Mouse (Mus musculus): ENCODE data around the gene Nol10. TPM values are rescaled to one million over a fixed set of nuclear protein-coding genes. Genes with fewer than 3 reads are reported as not detected.
A peak's percentile ranks its signal among the peaks of the same experiment; 100 is the strongest.
"Not testable (repeated sequence)": the region's sequence is repeated elsewhere in the genome, so short reads cannot be mapped to it uniquely, and the experiment has no call there.

Nol10 gene
- total RNA-seq, 2 experiments from 2014 or later, result 7.1 to 7.4 TPM

- no peak for DNase-seq
- intact Hi-C loops (cut with DNase I), result no loop called here
These were observed 100.5 kb downstream of the Nol10 start for GRCm38 (mm10) chr12:17448781-17449180.

GRCm38 (mm10) chr12:17449661-17450091 lies 101.4 kb downstream of the Nol10 start:
- DNase-seq, result no peak
- intact Hi-C loops (cut with DNase I), result no loop called here

- intact Hi-C loops (cut with DNase I), result no loop called here
- DNase-seq, result no peak
These were observed 102.2 kb downstream of the Nol10 start for GRCm38 (mm10) chr12:17450503-17450902.

- intact Hi-C loops (cut with DNase I), result no loop called here
- no peak for DNase-seq
These were observed 102.7 kb downstream of the Nol10 start for GRCm38 (mm10) chr12:17450908-17451307.

GRCm38 (mm10) chr12:17452273-17452672 lies 104.0 kb downstream of the Nol10 start:
- intact Hi-C loops (cut with DNase I), result no loop called here
- no peak for DNase-seq

- intact Hi-C loops (cut with DNase I), result no loop called here
- DNase-seq, result no peak
These were observed 105.7 kb downstream of the Nol10 start for GRCm38 (mm10) chr12:17453918-17454317.

- intact Hi-C loops (cut with DNase I), result no loop called here
- no peak for DNase-seq
These were observed 106.8 kb downstream of the Nol10 start for GRCm38 (mm10) chr12:17455096-17455495.

- intact Hi-C loops (cut with DNase I); DNase-seq: not testable (repeated sequence)
These were observed 111.0 kb downstream of the Nol10 start for GRCm38 (mm10) chr12:17459223-17459622.

GRCm38 (mm10) chr12:17463706-17464105 lies 115.4 kb downstream of the Nol10 start:
- DNase-seq, result no peak
- intact Hi-C loops (cut with DNase I), result no loop called here

GRCm38 (mm10) chr12:17464550-17464949 lies 116.3 kb downstream of the Nol10 start:
- intact Hi-C loops (cut with DNase I); DNase-seq: not testable (repeated sequence)

GRCm38 (mm10) chr12:17466791-17467190 lies 118.5 kb downstream of the Nol10 start:
- DNase-seq, result no peak
- intact Hi-C loops (cut with DNase I), result no loop called here

GRCm38 (mm10) chr12:17468359-17468758 lies 120.1 kb downstream of the Nol10 start:
- intact Hi-C loops (cut with DNase I), result no loop called here
- DNase-seq, result peak in 1 of 2 experiments; percentile 26

- intact Hi-C loops (cut with DNase I), result no loop called here
- DNase-seq, result no peak
These were observed 121.6 kb downstream of the Nol10 start for GRCm38 (mm10) chr12:17469869-17470268.

GRCm38 (mm10) chr12:17470528-17470927 lies 122.3 kb downstream of the Nol10 start:
- DNase-seq; intact Hi-C loops (cut with DNase I): not testable (repeated sequence)

- intact Hi-C loops (cut with DNase I), result no loop called here
- DNase-seq, result no peak
These were observed 123.1 kb downstream of the Nol10 start for GRCm38 (mm10) chr12:17471405-17471804.

GRCm38 (mm10) chr12:17473128-17473527 lies 124.9 kb downstream of the Nol10 start:
- no peak for DNase-seq
- intact Hi-C loops (cut with DNase I), result no loop called here

GRCm38 (mm10) chr12:17473862-17474261 lies 125.6 kb downstream of the Nol10 start:
- intact Hi-C loops (cut with DNase I), result no loop called here
- DNase-seq, result no peak

GRCm38 (mm10) chr12:17474681-17475080 lies 126.4 kb downstream of the Nol10 start:
- intact Hi-C loops (cut with DNase I), result no loop called here
- no peak for DNase-seq

- no peak for DNase-seq
- intact Hi-C loops (cut with DNase I), result no loop called here
These were observed 126.9 kb downstream of the Nol10 start for GRCm38 (mm10) chr12:17475146-17475545.

- DNase-seq, result no peak
- intact Hi-C loops (cut with DNase I), result no loop called here
These were observed 129.9 kb downstream of the Nol10 start for GRCm38 (mm10) chr12:17478196-17478595.

GRCm38 (mm10) chr12:17478856-17479255 lies 130.6 kb downstream of the Nol10 start:
- no peak for DNase-seq
- intact Hi-C loops (cut with DNase I), result no loop called here

Measured in heart, postnatal 14 days (tissue).